Mouse (Mus musculus): ENCODE measurements at regions not wholly inside any gene's neighbourhood (a gene's known extent, or its start where the extent isn't known, plus 50 kb on each side); places are given as distances from the start of the nearest gene placed in this dataset.

DNA sequence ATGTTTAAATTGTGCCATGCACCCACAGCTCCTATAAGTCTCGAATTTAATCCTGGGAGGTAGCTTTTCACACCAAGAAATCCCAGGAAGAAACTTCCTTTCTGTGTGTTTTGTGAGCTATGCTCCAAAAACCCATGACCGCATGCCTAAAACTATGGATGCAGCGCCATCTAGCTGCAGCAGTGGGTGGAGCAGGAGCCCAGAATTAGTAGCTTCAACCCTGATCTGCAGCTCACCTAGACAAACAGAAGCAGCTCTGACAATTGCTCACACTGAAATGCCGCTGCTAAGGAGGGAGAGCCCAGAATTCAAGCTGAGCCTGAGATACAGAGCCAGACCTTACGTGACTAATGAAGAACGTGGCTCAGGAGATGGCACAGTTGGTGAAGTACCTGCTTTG lies 101.2 kb upstream of the Nckap5 start:
- Histone ChIP-seq H3K4me2 (ENCODE audit: low read depth, low read length) (no peak overlapping the region), H3K4me3 (ENCODE audit: low read depth, low read length) (no peak overlapping the region), H3K27ac (ENCODE audit: low read depth, low read length) (no peak overlapping the region), H3K9me3 (ENCODE audit: control insufficient read depth, low read length) (no peaks in the 10 kb centered on the region), H3K27me3 (ENCODE audit: control insufficient read depth, insufficient read depth, low read length) (no peaks in the 10 kb centered on the region), H3K9ac (replicated peaks; ENCODE audit: low read depth, low read length) (no peak overlapping the region), H3K36me3 (ENCODE audit: control insufficient read depth, insufficient read depth, low read length) (no peaks in the 10 kb centered on the region), H3K4me1 (ENCODE audit: control insufficient read depth, insufficient read depth, low read length) (peaks cover 8% of the 10 kb centered on the region; the same call in 1 of the 2 replicates)
- under 1% methylated on average over 6 of the region's 6 CpGs for WGBS
- peak; percentile 64; the same call in 1 of the 2 replicates for ATAC-seq (ENCODE audit: low read depth)

DNA sequence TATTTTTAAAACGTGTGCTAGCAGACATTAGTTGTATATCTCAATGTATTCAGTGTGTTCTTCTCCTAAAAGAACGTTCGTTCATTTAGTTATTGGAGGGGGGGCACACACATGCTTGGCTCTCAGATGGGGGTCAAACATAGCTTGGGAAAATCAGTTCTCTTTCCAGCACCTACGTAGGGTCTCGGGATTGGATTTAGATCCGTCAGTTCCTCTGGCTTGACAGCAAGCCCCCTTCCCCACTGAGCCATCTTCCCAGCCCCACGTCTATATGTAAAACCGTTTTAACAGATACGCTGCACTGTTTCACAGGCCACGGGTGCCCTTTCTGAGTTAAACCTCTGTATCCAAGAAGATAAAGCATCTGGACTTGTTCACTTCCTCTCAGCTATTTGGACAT lies 100.5 kb upstream of the Nckap5 start:
- 73% methylated on average over 10 of the region's 10 CpGs for WGBS
- peaks cover 9% of the 10 kb centered on the region; the same call in 1 of the 2 replicates for H3K4me1 ChIP-seq (ENCODE audit: control insufficient read depth, insufficient read depth, low read length)
- H3K4me2 ChIP-seq (ENCODE audit: low read depth, low read length), result no peak overlapping the region

DNA sequence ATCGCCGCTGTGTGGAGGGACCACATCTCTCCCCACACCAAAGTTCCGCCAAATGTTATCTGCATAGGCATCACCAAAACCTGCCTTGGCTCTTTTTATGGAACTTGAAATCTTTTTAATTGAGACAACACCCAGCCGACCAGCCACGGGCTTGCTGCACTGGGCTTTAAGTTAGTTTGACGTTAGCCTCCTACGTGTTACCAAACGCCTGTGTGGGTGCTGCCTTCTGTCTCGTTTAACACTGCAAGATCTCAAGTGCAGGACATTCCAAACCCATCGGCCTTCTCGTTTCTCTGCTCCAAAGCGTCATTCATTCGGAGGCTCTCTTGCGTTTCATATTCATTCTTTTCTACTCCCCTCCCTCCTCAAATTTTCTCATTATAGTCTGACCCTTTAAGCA lies 100.0 kb upstream of the Nckap5 start:
- H3K4me1 ChIP-seq (ENCODE audit: control insufficient read depth, insufficient read depth, low read length), result peaks cover 14% of the 10 kb centered on the region; the same call in 1 of the 2 replicates
- H3K36me3 ChIP-seq (ENCODE audit: control insufficient read depth, insufficient read depth, low read length), result no peaks in the 10 kb centered on the region
- no peak overlapping the region for H3K4me2 ChIP-seq (ENCODE audit: low read depth, low read length)
- H3K9me3 ChIP-seq (ENCODE audit: control insufficient read depth, low read length), result no peaks in the 10 kb centered on the region
- no peak overlapping the region for H3K9ac ChIP-seq (replicated peaks; ENCODE audit: low read depth, low read length)
- ATAC-seq (ENCODE audit: low read depth), result no peak
- H3K27me3 ChIP-seq (ENCODE audit: control insufficient read depth, insufficient read depth, low read length), result no peaks in the 10 kb centered on the region
- 85% methylated on average over 14 of the region's 14 CpGs for WGBS
- no peak overlapping the region for H3K4me3 ChIP-seq (ENCODE audit: low read depth, low read length)
- H3K27ac ChIP-seq (ENCODE audit: low read depth, low read length), result no peak overlapping the region

More for the DNA sequence above, 100.5 kb upstream of the Nckap5 start:
- Histone ChIP-seq H3K27me3 (ENCODE audit: control insufficient read depth, insufficient read depth, low read length) (no peaks in the 10 kb centered on the region), H3K9me3 (ENCODE audit: control insufficient read depth, low read length) (no peaks in the 10 kb centered on the region), H3K4me3 (ENCODE audit: low read depth, low read length) (no peak overlapping the region), H3K36me3 (ENCODE audit: control insufficient read depth, insufficient read depth, low read length) (no peaks in the 10 kb centered on the region), H3K9ac (replicated peaks; ENCODE audit: low read depth, low read length) (no peak overlapping the region), H3K27ac (ENCODE audit: low read depth, low read length) (no peak overlapping the region)
- ATAC-seq (ENCODE audit: low read depth), result no peak

- H3K27ac ChIP-seq (ENCODE audit: low read depth, low read length), result no peak overlapping the region
- WGBS, result 72% methylated on average over 4 of the region's 4 CpGs
These were observed 99.1 kb upstream of the Nckap5 start for GRCm38 (mm10) chr1:126929666-126930065.

DNA sequence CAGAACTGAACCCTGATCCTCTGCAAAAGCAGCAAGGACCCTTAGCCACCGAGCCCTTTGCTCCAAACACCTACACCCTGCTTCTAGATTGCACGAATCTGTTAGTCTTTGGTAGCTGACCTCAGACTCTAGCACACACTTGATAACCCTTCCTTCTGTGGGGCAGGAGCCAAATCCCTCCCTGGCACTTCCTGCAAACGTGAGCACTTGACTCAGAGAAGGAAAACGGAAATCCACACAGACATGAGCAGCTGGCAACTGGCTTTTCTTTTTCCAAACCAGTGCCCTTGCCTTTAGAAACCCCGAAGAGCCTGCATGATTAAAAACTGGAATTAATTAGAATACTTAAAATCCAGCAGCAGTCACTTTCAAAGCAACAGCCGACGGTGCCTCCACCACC lies 97.6 kb upstream of the Nckap5 start:
- Histone ChIP-seq H3K27ac (ENCODE audit: low read depth, low read length) (peak overlapping the region; percentile 60; the same call in 1 of the 2 replicates), H3K36me3 (ENCODE audit: control insufficient read depth, insufficient read depth, low read length) (no peaks in the 10 kb centered on the region), H3K27me3 (ENCODE audit: control insufficient read depth, insufficient read depth, low read length) (no peaks in the 10 kb centered on the region), H3K4me1 (ENCODE audit: control insufficient read depth, insufficient read depth, low read length) (peaks cover 18% of the 10 kb centered on the region; the same call in 1 of the 2 replicates), H3K9ac (replicated peaks; ENCODE audit: low read depth, low read length) (no peak overlapping the region), H3K9me3 (ENCODE audit: control insufficient read depth, low read length) (no peaks in the 10 kb centered on the region), H3K4me2 (ENCODE audit: low read depth, low read length) (no peak overlapping the region), H3K4me3 (ENCODE audit: low read depth, low read length) (no peak overlapping the region)
- ATAC-seq (ENCODE audit: low read depth), result no peak
- whole genome bisulfite sequencing, result 30% methylated on average over 7 of the region's 7 CpGs

More at GRCm38 (mm10) chr1:126929666-126930065, 99.1 kb upstream of the Nckap5 start:
- H3K36me3 ChIP-seq (ENCODE audit: control insufficient read depth, insufficient read depth, low read length), result no peaks in the 10 kb centered on the region
- H3K9me3 ChIP-seq (ENCODE audit: control insufficient read depth, low read length), result no peaks in the 10 kb centered on the region
- no peak overlapping the region for H3K4me2 ChIP-seq (ENCODE audit: low read depth, low read length)
- H3K4me3 ChIP-seq (ENCODE audit: low read depth, low read length), result no peak overlapping the region
- no peaks in the 10 kb centered on the region for H3K27me3 ChIP-seq (ENCODE audit: control insufficient read depth, insufficient read depth, low read length)
- H3K4me1 ChIP-seq (ENCODE audit: control insufficient read depth, insufficient read depth, low read length), result peaks cover 18% of the 10 kb centered on the region; the same call in 1 of the 2 replicates
- no peak for ATAC-seq (ENCODE audit: low read depth)
- H3K9ac ChIP-seq (replicated peaks; ENCODE audit: low read depth, low read length), result no peak overlapping the region

DNA sequence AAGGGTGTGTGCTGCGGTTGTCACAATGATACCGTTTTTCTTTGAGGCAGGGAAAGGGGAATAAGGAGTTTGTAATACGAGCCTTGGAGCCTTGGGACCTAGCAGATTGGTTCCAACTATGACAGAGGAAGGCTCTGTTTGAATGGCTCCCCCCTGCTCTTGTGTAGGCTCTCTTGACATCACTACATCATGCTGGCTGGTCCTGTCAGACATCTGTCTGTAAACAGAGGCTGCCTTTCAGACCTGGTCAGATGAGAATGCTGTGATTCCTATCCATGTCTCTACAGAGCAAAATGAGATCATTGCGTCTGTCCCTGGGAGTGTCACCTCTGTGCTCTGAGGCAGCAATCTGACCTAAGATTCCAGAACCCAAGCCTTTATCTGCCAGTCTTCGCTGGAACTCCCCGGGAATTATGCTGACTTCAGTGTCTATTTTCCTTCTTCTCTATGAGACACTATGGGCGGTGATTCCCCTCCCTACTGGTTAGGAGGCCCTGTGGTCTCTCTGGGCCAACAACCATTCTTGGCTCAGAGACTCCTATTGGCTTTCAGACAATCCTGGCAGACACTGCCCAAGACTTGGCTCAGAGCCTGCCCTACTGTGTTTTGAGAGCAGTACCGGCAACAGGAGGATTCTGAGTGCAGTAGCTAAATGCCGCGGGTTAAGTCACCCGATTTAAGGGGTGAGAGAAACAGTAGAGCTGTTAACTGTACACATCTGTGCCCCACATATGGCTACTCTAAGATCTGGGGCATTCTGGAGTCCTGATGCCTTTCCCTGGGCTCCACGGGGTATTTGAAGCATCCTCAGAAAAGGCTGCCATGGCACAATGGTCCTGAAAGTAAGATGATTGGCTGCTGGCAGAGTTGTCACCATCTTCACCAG lies 94.8 kb upstream of the Nckap5 start:
- no peak overlapping the region for H3K4me3 ChIP-seq (ENCODE audit: low read depth, low read length)
- ATAC-seq (ENCODE audit: low read depth), result peak; percentile 78
- H3K36me3 ChIP-seq (ENCODE audit: control insufficient read depth, insufficient read depth, low read length), result no peaks in the 10 kb centered on the region
- H3K9ac ChIP-seq (replicated peaks; ENCODE audit: low read depth, low read length), result no peak overlapping the region
- no peak overlapping the region for H3K4me2 ChIP-seq (ENCODE audit: low read depth, low read length)
- H3K27ac ChIP-seq (ENCODE audit: low read depth, low read length), result no peak overlapping the region; the same call in 1 of the 2 replicates
- no peaks in the 10 kb centered on the region for H3K27me3 ChIP-seq (ENCODE audit: control insufficient read depth, insufficient read depth, low read length)
- peaks cover 18% of the 10 kb centered on the region; the same call in 1 of the 2 replicates for H3K4me1 ChIP-seq (ENCODE audit: control insufficient read depth, insufficient read depth, low read length)
- 55% methylated on average over 12 of the region's 12 CpGs for WGBS
- no peaks in the 10 kb centered on the region for H3K9me3 ChIP-seq (ENCODE audit: control insufficient read depth, low read length)

DNA sequence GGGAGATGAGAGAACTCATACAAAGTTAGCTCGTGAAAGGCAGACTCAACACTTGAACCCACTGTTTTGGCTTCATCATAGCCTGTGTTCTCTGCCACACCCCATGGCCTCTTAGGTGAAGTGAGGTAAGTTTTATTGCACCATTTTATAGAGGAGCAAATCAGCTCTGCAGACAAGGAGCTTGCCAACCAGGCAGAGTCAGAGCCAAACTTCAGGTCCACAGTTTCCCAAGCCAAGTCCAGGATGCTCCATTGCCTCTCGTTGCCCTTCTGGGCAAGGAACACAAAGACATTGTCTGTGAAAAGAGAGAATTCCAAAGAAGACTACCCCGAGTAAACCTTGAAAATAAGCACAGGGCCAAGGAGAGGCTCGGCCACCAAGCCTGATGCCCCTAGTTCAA lies 93.4 kb upstream of the Nckap5 start:
- ATAC-seq (ENCODE audit: low read depth), result no peak

DNA sequence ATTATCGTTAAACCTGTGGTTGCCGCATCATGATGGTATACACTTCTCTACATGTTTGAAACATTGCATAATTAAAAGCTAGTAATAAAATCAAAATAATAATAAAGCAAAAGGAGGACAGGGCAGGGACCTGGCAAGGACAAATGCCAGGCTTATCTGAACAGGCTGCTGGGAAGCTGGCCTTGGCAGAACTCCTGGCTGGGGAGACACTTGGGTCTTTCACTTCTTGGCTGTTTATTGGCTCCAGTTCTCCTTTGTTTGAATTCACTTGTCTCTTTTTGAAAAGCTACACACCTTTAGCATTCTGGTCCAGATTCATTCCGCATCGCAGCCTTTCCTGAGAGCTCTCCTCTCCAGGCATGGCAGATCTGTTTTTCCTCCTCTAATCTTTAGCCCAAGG lies 91.6 kb upstream of the Nckap5 start:
- Histone ChIP-seq H3K4me3 (ENCODE audit: low read depth, low read length) (no peak overlapping the region), H3K4me2 (ENCODE audit: low read depth, low read length) (no peak overlapping the region), H3K27me3 (ENCODE audit: control insufficient read depth, insufficient read depth, low read length) (no peaks in the 10 kb centered on the region), H3K36me3 (ENCODE audit: control insufficient read depth, insufficient read depth, low read length) (no peaks in the 10 kb centered on the region), H3K4me1 (ENCODE audit: control insufficient read depth, insufficient read depth, low read length) (peaks cover 10% of the 10 kb centered on the region; the same call in 1 of the 2 replicates), H3K27ac (ENCODE audit: low read depth, low read length) (no peak overlapping the region), H3K9me3 (ENCODE audit: control insufficient read depth, low read length) (no peaks in the 10 kb centered on the region), H3K9ac (replicated peaks; ENCODE audit: low read depth, low read length) (no peak overlapping the region)
- 80% methylated on average over 4 of the region's 4 CpGs for WGBS
- ATAC-seq (ENCODE audit: low read depth), result no peak

More for the DNA sequence above, 93.4 kb upstream of the Nckap5 start:
- Histone ChIP-seq H3K36me3 (ENCODE audit: control insufficient read depth, insufficient read depth, low read length) (no peaks in the 10 kb centered on the region), H3K4me1 (ENCODE audit: control insufficient read depth, insufficient read depth, low read length) (peaks cover 18% of the 10 kb centered on the region; the same call in 1 of the 2 replicates), H3K4me2 (ENCODE audit: low read depth, low read length) (no peak overlapping the region), H3K9ac (replicated peaks; ENCODE audit: low read depth, low read length) (no peak overlapping the region), H3K9me3 (ENCODE audit: control insufficient read depth, low read length) (no peaks in the 10 kb centered on the region), H3K27ac (ENCODE audit: low read depth, low read length) (no peak overlapping the region), H3K4me3 (ENCODE audit: low read depth, low read length) (no peak overlapping the region), H3K27me3 (ENCODE audit: control insufficient read depth, insufficient read depth, low read length) (no peaks in the 10 kb centered on the region)
- WGBS, result 85% methylated on average over 4 of the region's 4 CpGs

DNA sequence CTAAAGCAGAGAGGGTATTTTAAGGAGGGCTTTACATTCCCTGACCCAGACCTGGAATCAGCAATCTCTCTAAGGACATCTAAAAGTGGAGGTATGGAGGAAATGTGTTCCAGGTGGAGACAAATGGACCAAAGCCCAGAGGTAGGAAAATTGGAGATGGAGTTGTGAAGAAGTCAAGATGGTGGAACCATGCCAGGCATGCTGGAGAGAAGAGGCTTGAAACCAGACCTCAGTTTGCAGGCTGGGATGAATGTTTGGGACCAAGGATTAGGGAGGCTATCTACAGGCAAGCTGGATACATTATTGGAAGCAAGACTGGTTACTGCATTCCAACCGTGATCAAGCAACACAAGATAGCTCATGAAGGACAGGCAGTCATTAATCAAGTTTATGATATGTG lies 88.3 kb upstream of the Nckap5 start:
- Histone ChIP-seq H3K4me2 (ENCODE audit: low read depth, low read length) (no peak overlapping the region), H3K27me3 (ENCODE audit: control insufficient read depth, insufficient read depth, low read length) (no peaks in the 10 kb centered on the region), H3K36me3 (ENCODE audit: control insufficient read depth, insufficient read depth, low read length) (no peaks in the 10 kb centered on the region), H3K9ac (replicated peaks; ENCODE audit: low read depth, low read length) (no peak overlapping the region), H3K4me3 (ENCODE audit: low read depth, low read length) (no peak overlapping the region), H3K9me3 (ENCODE audit: control insufficient read depth, low read length) (no peaks in the 10 kb centered on the region), H3K27ac (ENCODE audit: low read depth, low read length) (no peak overlapping the region), H3K4me1 (ENCODE audit: control insufficient read depth, insufficient read depth, low read length) (no peaks in the 10 kb centered on the region; the same call in 1 of the 2 replicates)
- 86% methylated on average over 1 of the region's 1 CpGs for WGBS
- ATAC-seq (ENCODE audit: low read depth), result no peak

Measured in neural tube, embryonic 14.5 days (tissue).